Mouse (Mus musculus) kidney, embryonic 15.5 days (tissue): ENCODE measurements around the gene Proser2. TPM values are rescaled to one million over a fixed set of nuclear protein-coding genes. Genes with fewer than 3 reads are reported as not detected.
A peak's percentile ranks its signal among the peaks of the same experiment; 100 is the strongest.

Experiments used
- ATAC-seq: fragments of 200-750 bp; cut with Nextera tagmentation; replicated peaks from 2 replicates; pipeline ENCODE4 v1.8.0; 2017; ENCODE audit warnings: moderate TSS enrichment; ENCODE audit not compliant: low FRiP score
- H3K27ac ChIP-seq: fragments of 300-500 bp; sonication (generic); 2 replicates; pipeline ENCODE4 v1.5.1; 2015; ENCODE audit warnings: mild to moderate bottlenecking, inconsistent platforms
- H3K27me3 ChIP-seq: fragments of 300-500 bp; sonication (generic); 2 replicates; pipeline ENCODE4 v1.6.1; 2015; ENCODE audit warnings: inconsistent platforms
- H3K36me3 ChIP-seq: fragments of 300-500 bp; sonication (generic); 2 replicates; pipeline ENCODE4 v1.6.1; 2015; ENCODE audit warnings: inconsistent platforms
- H3K4me1 ChIP-seq: fragments of 300-500 bp; sonication (generic); 2 replicates; pipeline ENCODE4 v1.6.1; 2015; ENCODE audit warnings: inconsistent platforms
- H3K4me2 ChIP-seq: fragments of 300-500 bp; sonication (generic); 2 replicates; pipeline ENCODE4 v1.6.1; 2015; ENCODE audit warnings: moderate library complexity, mild to moderate bottlenecking, inconsistent platforms
- H3K4me3 ChIP-seq: fragments of 300-500 bp; sonication (generic); replicated peaks from 2 replicates; pipeline ENCODE4 v1.5.1; 2015; ENCODE audit warnings: mild to moderate bottlenecking, inconsistent platforms
- H3K9ac ChIP-seq: fragments of 300-500 bp; sonication (generic); 2 replicates; pipeline ENCODE4 v1.6.1; 2015; ENCODE audit warnings: mild to moderate bottlenecking, inconsistent platforms
- H3K9me3 ChIP-seq: fragments of 300-500 bp; sonication (generic); replicated peaks from 2 replicates; pipeline ENCODE4 v1.6.1; 2016; ENCODE audit warnings: inconsistent platforms
- WGBS: fragments of 180-500 bp; shearing (Covaris S2); methylation state at CpG from one replicate; pipeline ENCODE4 v1.1.7; 2015; ENCODE audit warnings: mixed read lengths; 5-methylcytosine and 5-hydroxymethylcytosine counted together
- polyA plus RNA-seq: library from polyadenylated mRNA; unstranded; fragments of >200 nt; fragmentation: Nextera tagmentation; extraction: Ambion mirVana; gene quantifications from 2 replicates; pipeline ENCODE4 v1.2.1, GENCODE M21; 2015

The Proser2 gene
- polyA plus RNA-seq = 12.7 and 15.3 TPM in 2 replicates

- Histone ChIP-seq H3K36me3 (no peaks in the 10 kb centered on the region), H3K9me3 (no peaks in the 10 kb centered on the region), H3K9ac (peak within 1 kb of the TSS; percentile 53), H3K4me1 (peaks cover 6% of the 10 kb centered on the region; the same call in 1 of the 2 replicates), H3K4me3 (peak within 1 kb of the TSS; percentile 64), H3K4me2 (peak within 1 kb of the TSS; percentile 82), H3K27ac (no peak within 1 kb of the TSS), H3K27me3 (peaks cover 24% of the 10 kb centered on the region)
- under 1% methylated on average over 73 of the region's 83 CpGs for WGBS
- ATAC-seq = peak; percentile 94
These were observed at the start of gene Proser2 for GRCm38 (mm10) chr2:6129555-6130355. Gene Proser2, minus strand, starts transcription at chr2:6130211.

GRCm38 (mm10) chr2:6179749-6180117 lies 49.7 kb upstream of the Proser2 start:
- Histone ChIP-seq H3K4me2 (no peak overlapping the region), H3K4me3 (no peak overlapping the region), H3K36me3 (0 out of 2 replicates have a peak, but pooled peaks cover 3% of the 10 kb centered on the region), H3K9me3 (0 out of 2 replicates have a peak, but pooled peaks cover 3% of the 10 kb centered on the region), H3K9ac (no peak overlapping the region), H3K27me3 (no peaks in the 10 kb centered on the region), H3K4me1 (0 out of 2 replicates have a peak, but pooled peaks cover 8% of the 10 kb centered on the region), H3K27ac (no peak overlapping the region)
- ATAC-seq = no peak
- WGBS = 21% methylated on average over 1 of the region's 1 CpGs

GRCm38 (mm10) chr2:6178901-6179748 lies 49.1 kb upstream of the Proser2 start:
- Histone ChIP-seq H3K9me3 (no peaks in the 10 kb centered on the region), H3K4me1 (0 out of 2 replicates have a peak, but pooled peaks cover 8% of the 10 kb centered on the region), H3K4me2 (no peak overlapping the region), H3K27ac (no peak overlapping the region), H3K36me3 (0 out of 2 replicates have a peak, but pooled peaks cover 2% of the 10 kb centered on the region), H3K27me3 (no peaks in the 10 kb centered on the region), H3K4me3 (no peak overlapping the region), H3K9ac (no peak overlapping the region)
- ATAC-seq = 0 out of 2 replicates have a peak, but pooled peaks have one; percentile 33
- 42% methylated on average over 16 of the region's 16 CpGs for WGBS

GRCm38 (mm10) chr2:6173013-6173412 lies 43.0 kb upstream of the Proser2 start:
- Histone ChIP-seq H3K4me2 (no peak overlapping the region), H3K27me3 (no peaks in the 10 kb centered on the region), H3K4me3 (no peak overlapping the region), H3K27ac (peak overlapping the region; percentile 48; the same call in 1 of the 2 replicates), H3K4me1 (peaks cover 7% of the 10 kb centered on the region), H3K9me3 (no peaks in the 10 kb centered on the region), H3K9ac (no peak overlapping the region), H3K36me3 (no peaks in the 10 kb centered on the region)
- peak; percentile 70 for ATAC-seq
- 17% methylated on average over 3 of the region's 3 CpGs for WGBS

- no peaks in the 10 kb centered on the region for H3K9me3 ChIP-seq
- no peaks in the 10 kb centered on the region for H3K27me3 ChIP-seq
- H3K9ac ChIP-seq = no peak overlapping the region
- no peaks in the 10 kb centered on the region for H3K36me3 ChIP-seq
- no peak overlapping the region for H3K27ac ChIP-seq
- no peak overlapping the region for H3K4me2 ChIP-seq
- H3K4me3 ChIP-seq = no peak overlapping the region
- H3K4me1 ChIP-seq = peaks cover 14% of the 10 kb centered on the region
- 86% methylated on average over 2 of the region's 2 CpGs for WGBS
- ATAC-seq = no peak
These were observed 38.5 kb upstream of the Proser2 start for GRCm38 (mm10) chr2:6168560-6168959.

- H3K4me1 ChIP-seq = peaks cover 13% of the 10 kb centered on the region
- no peak overlapping the region for H3K4me3 ChIP-seq
- H3K36me3 ChIP-seq = no peaks in the 10 kb centered on the region
- no peak overlapping the region for H3K27ac ChIP-seq
- H3K27me3 ChIP-seq = no peaks in the 10 kb centered on the region
- 24% methylated on average over 5 of the region's 5 CpGs for WGBS
- no peak overlapping the region for H3K4me2 ChIP-seq
- H3K9me3 ChIP-seq = no peaks in the 10 kb centered on the region
- H3K9ac ChIP-seq = no peak overlapping the region
- peak; percentile 10; the same call in 1 of the 2 replicates for ATAC-seq
These were observed 38.0 kb upstream of the Proser2 start for GRCm38 (mm10) chr2:6167843-6168558.

GRCm38 (mm10) chr2:6165771-6166170 lies 35.8 kb upstream of the Proser2 start:
- no peaks in the 10 kb centered on the region for H3K27me3 ChIP-seq
- 69% methylated on average over 6 of the region's 6 CpGs for WGBS
- peaks cover 24% of the 10 kb centered on the region for H3K4me1 ChIP-seq
- no peak overlapping the region for H3K27ac ChIP-seq
- no peak overlapping the region for H3K4me3 ChIP-seq
- H3K9me3 ChIP-seq = no peaks in the 10 kb centered on the region
- H3K9ac ChIP-seq = no peak overlapping the region
- ATAC-seq = no peak
- H3K4me2 ChIP-seq = no peak overlapping the region
- H3K36me3 ChIP-seq = no peaks in the 10 kb centered on the region

- no peak overlapping the region for H3K9ac ChIP-seq
- H3K27me3 ChIP-seq = no peaks in the 10 kb centered on the region
- peak overlapping the region; percentile 38; the same call in 1 of the 2 replicates for H3K27ac ChIP-seq
- no peaks in the 10 kb centered on the region for H3K9me3 ChIP-seq
- H3K36me3 ChIP-seq = no peaks in the 10 kb centered on the region
- H3K4me1 ChIP-seq = peaks cover 31% of the 10 kb centered on the region
- WGBS = 23% methylated on average over 16 of the region's 16 CpGs
- H3K4me3 ChIP-seq = no peak overlapping the region
- H3K4me2 ChIP-seq = peak overlapping the region; percentile 28
- ATAC-seq = 0 out of 2 replicates have a peak, but pooled peaks have one; percentile 8
These were observed 34.7 kb upstream of the Proser2 start for GRCm38 (mm10) chr2:6164606-6165290.

- 25% methylated on average over 6 of the region's 6 CpGs for WGBS
- no peaks in the 10 kb centered on the region for H3K9me3 ChIP-seq
- no peak overlapping the region for H3K4me3 ChIP-seq
- H3K9ac ChIP-seq = no peak overlapping the region
- peaks cover 36% of the 10 kb centered on the region for H3K4me1 ChIP-seq
- no peak overlapping the region for H3K4me2 ChIP-seq
- peak; percentile 66 for ATAC-seq
- no peaks in the 10 kb centered on the region for H3K27me3 ChIP-seq
- no peak overlapping the region for H3K27ac ChIP-seq
- H3K36me3 ChIP-seq = no peaks in the 10 kb centered on the region
These were observed 32.5 kb upstream of the Proser2 start for GRCm38 (mm10) chr2:6162366-6163040.

- no peaks in the 10 kb centered on the region for H3K9me3 ChIP-seq
- peaks cover 32% of the 10 kb centered on the region for H3K4me1 ChIP-seq
- no peaks in the 10 kb centered on the region for H3K27me3 ChIP-seq
- no peak for ATAC-seq
- H3K4me3 ChIP-seq = no peak overlapping the region
- H3K27ac ChIP-seq = no peak overlapping the region
- H3K4me2 ChIP-seq = no peak overlapping the region
- H3K9ac ChIP-seq = no peak overlapping the region
- 42% methylated on average over 2 of the region's 2 CpGs for WGBS
- no peaks in the 10 kb centered on the region for H3K36me3 ChIP-seq
These were observed 29.7 kb upstream of the Proser2 start for GRCm38 (mm10) chr2:6159735-6160134.

- Histone ChIP-seq H3K27me3 (no peaks in the 10 kb centered on the region), H3K9me3 (no peaks in the 10 kb centered on the region), H3K9ac (no peak overlapping the region), H3K4me1 (peaks cover 28% of the 10 kb centered on the region), H3K4me2 (no peak overlapping the region), H3K27ac (no peak overlapping the region), H3K4me3 (no peak overlapping the region), H3K36me3 (no peaks in the 10 kb centered on the region)
- WGBS = 89% methylated on average over 9 of the region's 9 CpGs
- ATAC-seq = no peak
These were observed 29.2 kb upstream of the Proser2 start for GRCm38 (mm10) chr2:6159219-6159618.
